Mouse (Mus musculus) A20 (cell line): ENCODE results near the gene Cul1.
A peak's percentile ranks its signal among the peaks of the same experiment; 100 is the strongest.
"Not testable (repeated sequence)": the region's sequence is repeated elsewhere in the genome, so short reads cannot be mapped to it uniquely, and the experiment has no call there.

Source experiments
- DNase-seq: peaks from one replicate; pipeline ENCODE4 v3.0.0-alpha.2; 2011; ENCODE audit warnings: low read depth, low spot score

The Cul1 gene

GRCm38 (mm10) chr6:47453098-47453497 is at the start of gene Cul1:
Cul1 (plus strand) TSS chr6:47453398.
- no peak for DNase-seq

- DNase-seq: no peak
Observed at GRCm38 (mm10) chr6:47404419-47405382, 48.5 kb upstream of the Cul1 start.

GRCm38 (mm10) chr6:47412886-47413606 is 40.2 kb upstream of the Cul1 start:
- no peak for DNase-seq

- DNase-seq: no peak
Observed at GRCm38 (mm10) chr6:47413656-47414055, 39.5 kb upstream of the Cul1 start.

GRCm38 (mm10) chr6:47418691-47419090 is 34.5 kb upstream of the Cul1 start:
- no peak for DNase-seq

GRCm38 (mm10) chr6:47420156-47420555 is 33.0 kb upstream of the Cul1 start:
- DNase-seq: no peak

GRCm38 (mm10) chr6:47421221-47421620 is 32.0 kb upstream of the Cul1 start:
- no peak for DNase-seq

GRCm38 (mm10) chr6:47426136-47426535 is 27.1 kb upstream of the Cul1 start:
- DNase-seq: no peak

GRCm38 (mm10) chr6:47426556-47426955 is 26.6 kb upstream of the Cul1 start:
- DNase-seq: not testable (repeated sequence)

GRCm38 (mm10) chr6:47432795-47433194 is 20.4 kb upstream of the Cul1 start:
- DNase-seq: not testable (repeated sequence)

- no peak for DNase-seq
Observed at GRCm38 (mm10) chr6:47440080-47440479, 13.1 kb upstream of the Cul1 start.

- DNase-seq: no peak
Observed at GRCm38 (mm10) chr6:47447658-47448057, 5.5 kb upstream of the Cul1 start.

GRCm38 (mm10) chr6:47453522-47454130 is 428 bp downstream of the Cul1 start:
- peak; percentile 77 for DNase-seq

- DNase-seq: no peak
Observed at GRCm38 (mm10) chr6:47454131-47454574, 955 bp downstream of the Cul1 start.

- peak; percentile 80 for DNase-seq
Observed at GRCm38 (mm10) chr6:47454575-47455571, 1.7 kb downstream of the Cul1 start.

- no peak for DNase-seq
Observed at GRCm38 (mm10) chr6:47455843-47456242, 2.6 kb downstream of the Cul1 start.

- DNase-seq: no peak
Observed at GRCm38 (mm10) chr6:47456853-47457252, 3.7 kb downstream of the Cul1 start.

GRCm38 (mm10) chr6:47465400-47465799 is 12.2 kb downstream of the Cul1 start:
- peak; percentile 40 for DNase-seq

GRCm38 (mm10) chr6:47466488-47466887 is 13.3 kb downstream of the Cul1 start:
- no peak for DNase-seq

GRCm38 (mm10) chr6:47467058-47467457 is 13.9 kb downstream of the Cul1 start:
- no peak for DNase-seq

GRCm38 (mm10) chr6:47469760-47470159 is 16.6 kb downstream of the Cul1 start:
- DNase-seq: no peak
